Mouse (Mus musculus) hindbrain, postnatal 0 days (tissue): ENCODE measurements at regions not wholly inside any gene's neighbourhood (a gene's known extent, or its start where the extent isn't known, plus 50 kb on each side); places are given as distances from the start of the nearest gene placed in this dataset.

Experiments used
- ATAC-seq: fragments of 200-750 bp; cut with Nextera tagmentation; 2 replicates; pipeline ENCODE4 v1.8.0; 2017; ENCODE audit warnings: mild to moderate bottlenecking, moderate TSS enrichment, moderate library complexity
- DNase-seq: peaks from one replicate; pipeline ENCODE4 v3.0.0-alpha.2; 2015; ENCODE audit warnings: low spot score
- H3K27ac ChIP-seq: fragments of 300-500 bp; sonication (generic); 2 replicates; pipeline ENCODE4 v1.5.1; 2014; ENCODE audit warnings: mild to moderate bottlenecking
- H3K27me3 ChIP-seq: fragments of 300-500 bp; sonication (generic); 2 replicates; pipeline ENCODE4 v1.6.1; 2014; ENCODE audit warnings: low read length, mixed read lengths; ENCODE audit not compliant: insufficient read depth
- H3K36me3 ChIP-seq: fragments of 300-500 bp; sonication (generic); 2 replicates; pipeline ENCODE4 v1.6.1; 2014; ENCODE audit warnings: low read length, mixed read lengths; ENCODE audit not compliant: insufficient read depth
- H3K4me1 ChIP-seq: fragments of 300-500 bp; sonication (generic); 2 replicates; pipeline ENCODE4 v1.6.1; 2014; ENCODE audit warnings: antibody characterized with exemption, low read length, mixed read lengths; ENCODE audit not compliant: insufficient read depth
- H3K4me2 ChIP-seq: fragments of 300-500 bp; sonication (generic); 2 replicates; pipeline ENCODE4 v1.6.1; 2014; ENCODE audit warnings: low read depth, mild to moderate bottlenecking, low read length, moderate library complexity, mixed read lengths
- H3K4me3 ChIP-seq: fragments of 300-500 bp; sonication (generic); 2 replicates; pipeline ENCODE4 v1.5.1; 2014; ENCODE audit warnings: low read length
- H3K9ac ChIP-seq: fragments of 300-500 bp; sonication (generic); replicated peaks from 2 replicates; pipeline ENCODE4 v1.6.1; 2014; ENCODE audit warnings: mild to moderate bottlenecking, low read length, moderate library complexity, mixed read lengths
- H3K9me3 ChIP-seq: fragments of 300-500 bp; sonication (generic); 2 replicates; pipeline ENCODE4 v1.6.1; 2016; ENCODE audit warnings: low read length, mixed read lengths
- CTCF ChIP-seq: IDR thresholded peaks from 2 replicates; pipeline ENCODE4 v1.5.1; 2016; ENCODE audit warnings: antibody characterized with exemption, control low read depth, low read depth
- WGBS: fragments of 180-500 bp; shearing (Covaris S2); extraction: QIAGEN DNeasy Blood & Tissue Kit; methylation state at CpG from one replicate; pipeline ENCODE4 v1.1.7; 2014; 5-methylcytosine and 5-hydroxymethylcytosine counted together

- TF ChIP-seq CTCF, result no peak
- Histone ChIP-seq H3K9ac (no peak overlapping the region), H3K4me3 (no peak overlapping the region), H3K27me3 (no peaks in the 10 kb centered on the region), H3K4me2 (no peak overlapping the region), H3K36me3 (no peaks in the 10 kb centered on the region), H3K27ac (no peak overlapping the region), H3K9me3 (no peaks in the 10 kb centered on the region), H3K4me1 (no peaks in the 10 kb centered on the region)
- DNase-seq (peak; percentile 64), ATAC-seq (peak; percentile 78; the same call in 1 of the 2 replicates)
- whole genome bisulfite sequencing, result 17% methylated on average over 4 of the region's 4 CpGs
Measured at GRCm38 (mm10) chr7:70424231-70424620, 57.7 kb upstream of the Nr2f2 start.

- Histone ChIP-seq H3K36me3 (no peaks in the 10 kb centered on the region), H3K4me1 (no peaks in the 10 kb centered on the region), H3K27me3 (no peaks in the 10 kb centered on the region), H3K27ac (no peak overlapping the region), H3K4me2 (no peak overlapping the region), H3K4me3 (no peak overlapping the region), H3K9ac (no peak overlapping the region), H3K9me3 (no peaks in the 10 kb centered on the region)
- no peak for TF ChIP-seq CTCF
- ATAC-seq, result no peak
- 44% methylated on average over 10 of the region's 10 CpGs for WGBS
- DNase-seq, result no peak
Measured at GRCm38 (mm10) chr7:70423524-70424230, 57.1 kb upstream of the Nr2f2 start.

- H3K9ac ChIP-seq, result no peak overlapping the region
- DNase-seq (no peak), ATAC-seq (no peak)
- no peak overlapping the region for H3K4me2 ChIP-seq
- no peak overlapping the region for H3K4me3 ChIP-seq
- H3K9me3 ChIP-seq, result no peaks in the 10 kb centered on the region
- H3K4me1 ChIP-seq, result no peaks in the 10 kb centered on the region
- H3K36me3 ChIP-seq, result no peaks in the 10 kb centered on the region
- H3K27me3 ChIP-seq, result no peaks in the 10 kb centered on the region
- no peak overlapping the region for H3K27ac ChIP-seq
- TF ChIP-seq CTCF, result no peak
- WGBS, result 83% methylated on average over 10 of the region's 10 CpGs
Measured at GRCm38 (mm10) chr7:70416185-70416941, 49.8 kb upstream of the Nr2f2 start.
